Mouse (Mus musculus) frontal cortex, postnatal 10 days (tissue): ENCODE measurements around the gene Foxf1.

ENCODE experiments used
- DNase-seq, 2 experiments: peaks; one replicate each; pipeline ENCODE4 v3.0.0; 2022; ENCODE audit warnings: low spot score in 2 of 2, mixed read lengths in 1 of 2

The Foxf1 gene

DNA sequence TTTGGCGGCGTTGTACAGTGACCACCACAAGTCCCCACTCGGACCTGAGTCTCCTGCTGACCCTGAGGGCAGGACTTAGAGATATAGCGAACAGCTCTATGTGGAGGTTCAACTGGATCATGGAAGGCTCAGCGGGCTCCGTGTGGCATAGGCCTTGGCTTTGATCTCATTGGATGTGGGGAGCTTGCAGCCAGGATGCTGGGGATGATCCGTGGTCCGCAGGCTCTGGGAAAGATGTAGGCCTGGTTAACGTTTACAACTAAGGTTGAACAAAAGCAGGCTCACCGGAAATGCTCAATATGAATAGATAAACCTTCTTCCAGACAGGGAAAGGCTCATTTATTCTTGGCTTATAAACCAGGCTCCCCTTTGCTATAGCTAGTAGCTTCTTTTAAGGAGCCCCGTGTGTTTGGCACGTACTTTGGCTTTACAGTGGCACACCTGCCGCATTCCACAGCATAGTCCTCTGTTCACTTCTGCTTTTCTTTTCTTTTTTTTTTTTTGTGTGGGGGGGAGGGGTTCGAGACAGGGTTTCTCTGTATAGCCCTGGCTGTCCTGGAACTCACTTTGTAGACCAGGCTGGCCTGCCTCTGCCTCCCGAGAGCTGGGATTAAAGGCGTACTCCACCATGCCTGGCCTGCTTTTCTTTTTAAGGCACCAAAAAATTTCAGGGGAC, 45.2 kb downstream of the Foxf1 start:
- no peak for DNase-seq

DNA sequence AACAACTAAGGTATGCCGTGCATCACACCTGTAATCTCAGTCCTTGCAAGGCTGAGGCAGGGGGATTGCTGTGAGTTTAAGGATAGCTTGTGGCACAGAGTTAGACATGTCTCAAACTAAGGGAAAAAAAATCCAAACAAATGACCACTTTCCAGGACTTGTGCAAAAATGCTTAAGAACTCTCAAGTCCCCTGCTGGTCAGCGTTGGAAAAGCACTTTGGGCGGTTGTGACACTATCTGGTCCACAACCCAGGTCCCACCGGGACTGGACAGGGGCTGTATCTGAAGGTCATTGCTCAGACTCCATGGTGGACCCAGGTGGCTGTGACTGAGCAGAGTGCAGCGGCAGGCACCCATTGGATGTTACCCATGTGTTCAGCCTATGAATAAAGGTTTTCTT, 46.3 kb downstream of the Foxf1 start:
- no peak for DNase-seq

DNA sequence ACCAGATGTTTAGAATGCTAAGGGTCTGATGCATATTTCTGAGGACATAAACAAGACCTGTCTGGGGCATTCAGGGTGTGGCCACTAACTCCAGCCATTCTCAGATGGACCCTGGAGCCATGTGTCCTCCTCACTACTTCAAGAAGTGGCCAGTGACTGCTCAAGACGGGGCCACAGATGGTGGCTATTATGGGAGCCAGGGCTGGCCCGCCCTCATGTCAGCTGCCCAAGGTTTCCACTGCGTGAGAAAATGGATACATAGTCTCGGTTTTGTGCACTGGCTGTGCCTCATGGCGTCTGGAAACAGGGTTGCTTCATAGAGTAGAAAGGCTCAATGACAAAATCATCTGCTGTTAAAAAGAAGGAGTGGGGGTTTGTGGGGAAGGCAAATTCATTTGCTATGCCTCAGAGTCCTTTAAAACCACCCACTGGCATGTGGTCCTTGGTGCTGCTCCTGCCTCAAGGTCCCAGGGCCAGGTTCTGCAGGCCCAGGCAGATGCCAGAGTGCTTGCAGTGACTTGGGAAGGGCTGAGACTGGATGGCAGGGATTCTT, 48.9 kb downstream of the Foxf1 start:
- DNase-seq, result no peak

DNA sequence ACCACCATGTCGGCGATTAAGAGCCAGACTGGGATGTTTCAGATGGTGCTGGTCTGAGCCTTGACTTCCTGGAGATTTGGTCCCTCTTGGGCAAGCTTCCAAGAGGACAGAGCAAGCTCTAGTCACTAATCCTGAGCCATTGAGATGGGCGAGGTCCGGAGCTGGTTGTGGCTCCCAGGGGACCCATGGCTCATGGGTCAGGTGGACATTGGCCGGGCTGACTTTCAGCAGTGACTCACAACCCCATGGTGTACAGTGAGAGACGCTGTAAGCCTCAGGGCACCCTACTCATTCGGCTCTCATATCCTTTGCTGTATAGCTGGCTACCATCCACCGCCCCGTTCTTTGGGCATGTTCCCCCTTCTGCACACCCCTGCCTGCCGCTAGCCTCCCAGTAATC, 49.9 kb downstream of the Foxf1 start:
- DNase-seq, result no peak

DNA sequence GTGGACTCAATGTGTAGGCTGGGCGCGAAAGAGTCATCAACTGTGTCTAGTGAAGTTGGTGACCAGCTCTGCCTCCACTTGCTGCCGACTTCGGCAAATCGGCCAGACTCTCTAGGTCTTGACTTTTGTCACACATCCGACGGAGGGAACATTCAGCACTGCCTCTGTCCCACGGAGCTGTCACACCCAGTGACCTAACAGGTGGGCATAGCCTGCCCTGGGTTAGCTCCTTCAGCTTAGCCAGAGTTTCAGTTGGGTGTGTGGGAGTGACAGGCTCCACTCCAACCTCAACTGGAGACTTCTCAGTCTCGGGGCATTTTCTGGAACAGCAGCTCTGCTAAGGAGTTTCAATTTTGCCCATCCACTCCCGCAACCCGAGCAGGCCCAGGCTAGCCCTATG, 50.3 kb downstream of the Foxf1 start:
- DNase-seq, result no peak

GRCm38 (mm10) chr8:121136856-121137255, 52.7 kb downstream of the Foxf1 start:
- no peak for DNase-seq
